ENCODE assay signal across 18 mouse cellular contexts in genomic region chr2:75446996-75447715, GRCm38 (mm10).
DNase-seq lines count a peak whose midpoint lies in the region; ATAC-seq and TF ChIP-seq lines count a peak whose summit lies in the region.
"Had no signal": no experiment of that assay in that cellular context is flagged by ENCODE, and none has a peak within 500 bp of the region (broad histone marks: within the 10 kb centered on the region; RNA-seq: fewer than 3 reads in every experiment).

No protein-coding gene starts in this region.

- intact Hi-C loops in heart, postnatal 25 days (cut with DNase I) = no loop called here

- WGBS in midbrain, embryonic 11.5 days = 88% methylated on average over 7 of the region's 7 CpGs
- 74% methylated on average over 7 of the region's 7 CpGs for WGBS in midbrain, postnatal 0 days

- peak; percentile 63; a peak in 3 of 4 replicates for TF ChIP-seq EP300 in MEL (IDR thresholded peaks at IDR 0.05; ENCODE audit: low read depth in 1 of 2, low read length in 2 of 2)

- H3K4me2 ChIP-seq in midbrain, embryonic 11.5 days = no peak overlapping the region
- H3K4me2 ChIP-seq in midbrain, postnatal 0 days (ENCODE audit: low read depth, low read length, poor library complexity, severe bottlenecking) = no peak overlapping the region
- H3K4me2 ChIP-seq: forebrain, embryonic 15.5 days had no signal

- DNase-seq in heart, adult 11 months = peak; percentile 49
- no peak for DNase-seq in heart, postnatal 25 days (ENCODE audit: low spot score)
- peak; percentile 69 for DNase-seq in midbrain, embryonic 11.5 days (ENCODE audit: low spot score, missing footprints)
- no peak for DNase-seq in midbrain, postnatal 0 days (ENCODE audit: low spot score)
- DNase-seq in MEL (ENCODE audit: low read depth, low spot score) = peak; percentile 74
- DNase-seq in brain, embryonic 14.5 days (ENCODE audit: low read depth) = peak; percentile 45
- no peak for DNase-seq in urinary bladder, postnatal 14 days (ENCODE audit: low spot score)
- DNase-seq in layer of hippocampus, adult 8-10 months (ENCODE audit: low spot score in 2 of 2) = no peak
- DNase-seq: adrenal gland, postnatal 10 days; gastrocnemius, postnatal 36 days; heart, adult 18-20 months; heart, postnatal 10 days had no signal

- no peak overlapping the region for H3K9ac ChIP-seq in midbrain, embryonic 11.5 days (ENCODE audit: low read length)
- no peak overlapping the region for H3K9ac ChIP-seq in midbrain, postnatal 0 days (replicated peaks; ENCODE audit: low read length, poor library complexity, severe bottlenecking)
- H3K9ac ChIP-seq in MEL (ENCODE audit: control insufficient read depth, low read depth, low read length, poor library complexity, severe bottlenecking) = peak overlapping the region; percentile 53
- H3K9ac ChIP-seq: forebrain, embryonic 15.5 days had no signal

- H3K9me3 ChIP-seq in midbrain, embryonic 11.5 days (ENCODE audit: control insufficient read depth, low read length) = no peaks in the 10 kb centered on the region
- H3K9me3 ChIP-seq in midbrain, postnatal 0 days (ENCODE audit: low read length) = no peaks in the 10 kb centered on the region
- no peaks in the 10 kb centered on the region for H3K9me3 ChIP-seq in MEL (replicated peaks; ENCODE audit: insufficient read depth, low read length)
- H3K9me3 ChIP-seq: embryonic facial prominence, embryonic 10.5 days; forebrain, embryonic 10.5 days; forebrain, embryonic 15.5 days; G1E; heart, embryonic 10.5 days had no signal

- no peak for TF ChIP-seq RAD21 in MEL (IDR thresholded peaks at IDR 0.05; ENCODE audit: low read depth, low read length)

- no peaks in the 10 kb centered on the region for H3K36me3 ChIP-seq in midbrain, embryonic 11.5 days (ENCODE audit: control insufficient read depth, insufficient read depth, low read length)
- H3K36me3 ChIP-seq in midbrain, postnatal 0 days (ENCODE audit: insufficient read depth, low read length) = no peaks in the 10 kb centered on the region
- peaks cover 0 to 71% of the 10 kb centered on the region in 2 experiments; a peak in 2 of 4 replicates for H3K36me3 ChIP-seq in MEL (ENCODE audit: control insufficient read depth in 1 of 2, insufficient read depth in 2 of 2, low read length in 2 of 2)
- H3K36me3 ChIP-seq: embryonic facial prominence, embryonic 10.5 days; forebrain, embryonic 10.5 days; forebrain, embryonic 15.5 days; G1E; heart, embryonic 10.5 days had no signal

- peak in 1 of 2 experiments; percentile 43; a peak in 2 of 4 replicates for TF ChIP-seq POLR2A in MEL (IDR thresholded peaks at IDR 0.05; ENCODE audit: control insufficient read depth in 1 of 2, insufficient read depth in 1 of 2, low read depth in 1 of 2, low read length in 2 of 2, poor library complexity in 1 of 2)
- TF ChIP-seq POLR2A in brain, embryonic 14.5 days (IDR thresholded peaks at IDR 0.05; ENCODE audit: borderline replicate concordance, extremely low read depth, insufficient read depth, insufficient read length, poor library complexity, severe bottlenecking) = no peak

- H3K27me3 ChIP-seq in midbrain, embryonic 11.5 days (ENCODE audit: control insufficient read depth, insufficient read depth, low read length) = no peaks in the 10 kb centered on the region
- no peaks in the 10 kb centered on the region for H3K27me3 ChIP-seq in midbrain, postnatal 0 days (ENCODE audit: insufficient read depth, low read length)
- H3K27me3 ChIP-seq in MEL (ENCODE audit: control insufficient read depth in 1 of 2, insufficient read depth in 2 of 2, low read length in 2 of 2) = no peaks in the 10 kb centered on the region
- H3K27me3 ChIP-seq: forebrain, embryonic 15.5 days had no signal

- no peak overlapping the region for H3K4me3 ChIP-seq in midbrain, embryonic 11.5 days (ENCODE audit: low read depth, low read length)
- no peak overlapping the region for H3K4me3 ChIP-seq in midbrain, postnatal 0 days (ENCODE audit: low read depth, low read length)
- no peak overlapping the region for H3K4me3 ChIP-seq in MEL (ENCODE audit: control insufficient read depth in 1 of 2, insufficient read depth in 1 of 2, low read depth in 2 of 2, low read length in 2 of 2)
- H3K4me3 ChIP-seq: embryonic facial prominence, embryonic 10.5 days; forebrain, embryonic 10.5 days; forebrain, embryonic 15.5 days; heart, embryonic 10.5 days had no signal

- ATAC-seq in midbrain, embryonic 11.5 days (ENCODE audit: low FRiP score) = no peak
- no peak for ATAC-seq in midbrain, postnatal 0 days (ENCODE audit: low FRiP score)
- ATAC-seq: forebrain, embryonic 15.5 days; hindbrain, postnatal 0 days had no signal

- H3K79me2 ChIP-seq in MEL (ENCODE audit: control insufficient read depth, insufficient read depth, low read length, poor library complexity) = no peaks in the 10 kb centered on the region

- no peak overlapping the region for H3K27ac ChIP-seq in midbrain, embryonic 11.5 days (ENCODE audit: low read depth, low read length)
- H3K27ac ChIP-seq in midbrain, postnatal 0 days (ENCODE audit: low read depth, low read length) = no peak overlapping the region
- peak overlapping the region; percentile 83 for H3K27ac ChIP-seq in MEL (ENCODE audit: control insufficient read depth, low read depth, low read length)
- H3K27ac ChIP-seq: embryonic facial prominence, embryonic 10.5 days; forebrain, embryonic 10.5 days; forebrain, embryonic 15.5 days; heart, embryonic 10.5 days; hindbrain, postnatal 0 days had no signal

- no peak for TF ChIP-seq CTCF in midbrain, postnatal 0 days (IDR thresholded peaks at IDR 0.05)
- TF ChIP-seq CTCF in MEL (IDR thresholded peaks at IDR 0.05 in 2 of 3, conservative IDR thresholded peaks at IDR 0.05 in 1 of 3; ENCODE audit: control insufficient read depth in 1 of 3, insufficient read depth in 1 of 3, low read depth in 2 of 3, low read length in 3 of 3, poor library complexity in 1 of 3, severe bottlenecking in 1 of 3) = no peak
- no peak for TF ChIP-seq CTCF in brain, embryonic 14.5 days (IDR thresholded peaks at IDR 0.05; ENCODE audit: borderline replicate concordance, extremely low read depth, insufficient read depth, insufficient read length)

- no peaks in the 10 kb centered on the region for H3K4me1 ChIP-seq in midbrain, embryonic 11.5 days (ENCODE audit: control insufficient read depth, insufficient read depth, low read length)
- H3K4me1 ChIP-seq in midbrain, postnatal 0 days (ENCODE audit: insufficient read depth, low read length) = no peaks in the 10 kb centered on the region
- peaks cover 30 to 44% of the 10 kb centered on the region in 2 experiments for H3K4me1 ChIP-seq in MEL (ENCODE audit: control insufficient read depth in 1 of 2, insufficient read depth in 2 of 2, low read length in 2 of 2)
- H3K4me1 ChIP-seq: embryonic facial prominence, embryonic 10.5 days; heart, embryonic 10.5 days had no signal

TF ChIP-seq in MEL, 35 proteins besides CTCF, POLR2A, EP300 and RAD21:
- TF ChIP-seq RCOR1 (IDR thresholded peaks at IDR 0.05; ENCODE audit: low read depth, low read length) = peak; percentile 47; the same call in 1 of the 2 replicates
- peak; percentile 86 for TF ChIP-seq SIN3A (IDR thresholded peaks at IDR 0.05; ENCODE audit: low read length)
- peak; percentile 67; the same call in 1 of the 2 replicates for TF ChIP-seq GABPA (IDR thresholded peaks at IDR 0.05; ENCODE audit: low read depth, low read length)
- peak; percentile 61 for TF ChIP-seq TCF12 (IDR thresholded peaks at IDR 0.05; ENCODE audit: low read depth, low read length)
- no peak for TF ChIP-seq MAZ (IDR thresholded peaks at IDR 0.05; ENCODE audit: low read depth, low read length)
- no peak for TF ChIP-seq CHD2 (IDR thresholded peaks at IDR 0.05; ENCODE audit: low read length)
- no peak for TF ChIP-seq ZNF384 (IDR thresholded peaks at IDR 0.05; ENCODE audit: low read depth, low read length)
- peak; percentile 96 for TF ChIP-seq BHLHE40 (IDR thresholded peaks at IDR 0.05; ENCODE audit: borderline replicate concordance, low read depth, low read length)
- TF ChIP-seq MYC (IDR thresholded peaks at IDR 0.05; ENCODE audit: low read depth, low read length) = peak; percentile 92
- TF ChIP-seq GATA1 (IDR thresholded peaks at IDR 0.05; ENCODE audit: low read depth, low read length) = peak; percentile 74; the same call in 1 of the 2 replicates
- TF ChIP-seq TAL1 (IDR thresholded peaks at IDR 0.05; ENCODE audit: low read length) = 0 out of 2 replicates have a peak, but pooled peaks have one; percentile 24
- TF ChIP-seq USF1 (IDR thresholded peaks at IDR 0.05; ENCODE audit: low read depth, low read length) = peak; percentile 32; the same call in 1 of the 2 replicates
- peak; percentile 65; the same call in 1 of the 2 replicates for TF ChIP-seq MYB (IDR thresholded peaks at IDR 0.05; ENCODE audit: low read depth, low read length)
- TF ChIP-seq MAX (IDR thresholded peaks at IDR 0.05; ENCODE audit: low read length) = peak; percentile 91
- TF ChIP-seq MXI1 (IDR thresholded peaks at IDR 0.05; ENCODE audit: low read depth, low read length) = peak; percentile 87
- no peak for TF ChIP-seq NRF1 (IDR thresholded peaks at IDR 0.05; ENCODE audit: insufficient read depth, low read depth, low read length, poor library complexity, severe bottlenecking)
- TF ChIP-seq ETS1 (IDR thresholded peaks at IDR 0.05; ENCODE audit: low read depth, low read length) = peak; percentile 80
- no peak for TF ChIP-seq SMC3 (IDR thresholded peaks at IDR 0.05; ENCODE audit: low read depth, low read length)

Comparison
In these comparisons a context has a peak if more than half of its experiments do, and no peak if none do; other contexts are left out.
1. DNase-seq: peak in heart, adult 11 months (single experiment), midbrain, embryonic 11.5 days (single experiment), MEL (single experiment) and brain, embryonic 14.5 days (single experiment); none in heart, postnatal 25 days (single experiment), midbrain, postnatal 0 days (single experiment), urinary bladder, postnatal 14 days (single experiment) and layer of hippocampus, adult 8-10 months (0 of 2).